Mouse (Mus musculus) stomach, embryonic 16.5 days (tissue): ENCODE measurements at regions not wholly inside any gene's neighbourhood (a gene's known extent, or its start where the extent isn't known, plus 50 kb on each side); places are given as distances from the start of the nearest gene placed in this dataset.

ENCODE experiments used
- ATAC-seq: fragments of 200-750 bp; cut with Nextera tagmentation; 2 replicates; pipeline ENCODE4 v1.8.0; 2017; ENCODE audit warnings: moderate number of reproducible peaks, moderate TSS enrichment; ENCODE audit not compliant: insufficient read depth, low FRiP score
- H3K27ac ChIP-seq: fragments of 300-500 bp; sonication (generic); 2 replicates; pipeline ENCODE4 v1.5.1; 2014; ENCODE audit warnings: low read length
- H3K27me3 ChIP-seq: fragments of 300-500 bp; sonication (generic); 2 replicates; pipeline ENCODE4 v1.6.1; 2014; ENCODE audit warnings: low read length, control low read depth, mixed read lengths; ENCODE audit not compliant: control insufficient read depth, insufficient read depth
- H3K36me3 ChIP-seq: fragments of 300-500 bp; sonication (generic); 2 replicates; pipeline ENCODE4 v1.6.1; 2014; ENCODE audit warnings: low read length; ENCODE audit not compliant: control insufficient read depth, insufficient read depth
- H3K4me1 ChIP-seq: fragments of 300-500 bp; sonication (generic); 2 replicates; pipeline ENCODE4 v1.6.1; 2014; ENCODE audit warnings: low read length, control low read depth, mixed read lengths; ENCODE audit not compliant: control insufficient read depth, insufficient read depth
- H3K4me2 ChIP-seq: fragments of 300-500 bp; sonication (generic); 2 replicates; pipeline ENCODE4 v1.6.1; 2014; ENCODE audit warnings: low read depth, low read length, mixed read lengths
- H3K4me3 ChIP-seq: fragments of 300-500 bp; sonication (generic); replicated peaks from 2 replicates; pipeline ENCODE4 v1.5.1; 2014; ENCODE audit warnings: mild to moderate bottlenecking, low read length
- H3K9ac ChIP-seq: fragments of 300-500 bp; sonication (generic); 2 replicates; pipeline ENCODE4 v1.6.1; 2014; ENCODE audit warnings: low read length
- H3K9me3 ChIP-seq: fragments of 300-500 bp; sonication (generic); replicated peaks from 2 replicates; pipeline ENCODE4 v1.6.1; 2016; ENCODE audit warnings: low read length, control low read depth; ENCODE audit not compliant: control insufficient read depth
- WGBS: fragments of 180-500 bp; shearing (Covaris S2); extraction: QIAGEN DNeasy Blood & Tissue Kit; methylation state at CpG from one replicate; pipeline ENCODE4 v1.1.7; 2014; 5-methylcytosine and 5-hydroxymethylcytosine counted together

GRCm38 (mm10) chr2:166377329-166377728 lies 221.9 kb upstream of the Sulf2 start:
- Histone ChIP-seq H3K27ac (peak overlapping the region; percentile 24; the same call in 1 of the 2 replicates), H3K9ac (peak overlapping the region; percentile 38; the same call in 1 of the 2 replicates), H3K4me3 (no peak overlapping the region), H3K9me3 (no peaks in the 10 kb centered on the region), H3K36me3 (no peaks in the 10 kb centered on the region), H3K27me3 (no peaks in the 10 kb centered on the region), H3K4me1 (peaks cover 18% of the 10 kb centered on the region; the same call in 1 of the 2 replicates), H3K4me2 (no peak overlapping the region)
- 15% methylated on average over 3 of the region's 3 CpGs for WGBS
- ATAC-seq: peak; percentile 51; the same call in 1 of the 2 replicates

- 79% methylated on average over 12 of the region's 12 CpGs for WGBS
- ATAC-seq: no peak
These were observed 220.2 kb upstream of the Sulf2 start for GRCm38 (mm10) chr2:166375639-166376038.

GRCm38 (mm10) chr2:166370776-166371175 lies 215.3 kb upstream of the Sulf2 start:
- no peak for ATAC-seq
- Histone ChIP-seq H3K36me3 (no peaks in the 10 kb centered on the region), H3K27me3 (no peaks in the 10 kb centered on the region), H3K9ac (no peak overlapping the region), H3K9me3 (no peaks in the 10 kb centered on the region), H3K4me2 (no peak overlapping the region), H3K4me3 (no peak overlapping the region), H3K4me1 (no peaks in the 10 kb centered on the region), H3K27ac (no peak overlapping the region)
- WGBS: 73% methylated on average over 6 of the region's 6 CpGs

More at GRCm38 (mm10) chr2:166375639-166376038, 220.2 kb upstream of the Sulf2 start:
- Histone ChIP-seq H3K9ac (no peak overlapping the region), H3K4me1 (peaks cover 18% of the 10 kb centered on the region; the same call in 1 of the 2 replicates), H3K4me2 (no peak overlapping the region), H3K27ac (no peak overlapping the region), H3K36me3 (no peaks in the 10 kb centered on the region), H3K9me3 (no peaks in the 10 kb centered on the region), H3K4me3 (no peak overlapping the region), H3K27me3 (no peaks in the 10 kb centered on the region)

- no peaks in the 10 kb centered on the region for H3K36me3 ChIP-seq
- whole genome bisulfite sequencing: 81% methylated on average over 6 of the region's 6 CpGs
These were observed 206.2 kb upstream of the Sulf2 start for GRCm38 (mm10) chr2:166361645-166362044.

GRCm38 (mm10) chr2:166360786-166361185 lies 205.3 kb upstream of the Sulf2 start:
- no peak overlapping the region for H3K4me3 ChIP-seq
- no peak overlapping the region for H3K4me2 ChIP-seq
- no peak for ATAC-seq
- WGBS: 50% methylated on average over 3 of the region's 3 CpGs
- H3K9me3 ChIP-seq: no peaks in the 10 kb centered on the region
- no peaks in the 10 kb centered on the region for H3K27me3 ChIP-seq
- H3K4me1 ChIP-seq: peaks cover 4% of the 10 kb centered on the region; the same call in 1 of the 2 replicates
- H3K36me3 ChIP-seq: no peaks in the 10 kb centered on the region
- H3K27ac ChIP-seq: no peak overlapping the region
- no peak overlapping the region for H3K9ac ChIP-seq

More at GRCm38 (mm10) chr2:166361645-166362044, 206.2 kb upstream of the Sulf2 start:
- H3K27me3 ChIP-seq: no peaks in the 10 kb centered on the region
- no peak overlapping the region for H3K9ac ChIP-seq
- no peaks in the 10 kb centered on the region for H3K9me3 ChIP-seq
- H3K27ac ChIP-seq: no peak overlapping the region
- no peak overlapping the region for H3K4me2 ChIP-seq
- no peak for ATAC-seq
- H3K4me1 ChIP-seq: peaks cover 4% of the 10 kb centered on the region; the same call in 1 of the 2 replicates
- no peak overlapping the region for H3K4me3 ChIP-seq

- Histone ChIP-seq H3K9ac (no peak overlapping the region), H3K27ac (no peak overlapping the region), H3K9me3 (no peaks in the 10 kb centered on the region), H3K4me3 (no peak overlapping the region), H3K4me2 (no peak overlapping the region), H3K4me1 (peaks cover 4% of the 10 kb centered on the region; the same call in 1 of the 2 replicates), H3K27me3 (no peaks in the 10 kb centered on the region), H3K36me3 (no peaks in the 10 kb centered on the region)
- 53% methylated on average over 13 of the region's 13 CpGs for WGBS
- ATAC-seq: no peak
These were observed 204.5 kb upstream of the Sulf2 start for GRCm38 (mm10) chr2:166359995-166360394.

- H3K4me1 ChIP-seq: peaks cover 18% of the 10 kb centered on the region
- no peak overlapping the region for H3K27ac ChIP-seq
- no peak overlapping the region for H3K4me3 ChIP-seq
- no peak overlapping the region for H3K4me2 ChIP-seq
- WGBS: 42% methylated on average over 7 of the region's 7 CpGs
- 0 out of 2 replicates have a peak, but pooled peaks have one; percentile 11 for ATAC-seq
- no peak overlapping the region for H3K9ac ChIP-seq
- H3K36me3 ChIP-seq: no peaks in the 10 kb centered on the region
- H3K27me3 ChIP-seq: no peaks in the 10 kb centered on the region
- H3K9me3 ChIP-seq: no peaks in the 10 kb centered on the region
These were observed 202.4 kb upstream of the Sulf2 start for GRCm38 (mm10) chr2:166357824-166358223.

GRCm38 (mm10) chr2:166355944-166356343 lies 200.5 kb upstream of the Sulf2 start:
- Histone ChIP-seq H3K36me3 (no peaks in the 10 kb centered on the region), H3K9me3 (no peaks in the 10 kb centered on the region), H3K4me2 (no peak overlapping the region), H3K4me1 (peaks cover 23% of the 10 kb centered on the region), H3K27me3 (no peaks in the 10 kb centered on the region), H3K27ac (no peak overlapping the region), H3K4me3 (no peak overlapping the region), H3K9ac (no peak overlapping the region)
- 67% methylated on average over 7 of the region's 7 CpGs for WGBS
- ATAC-seq: no peak

GRCm38 (mm10) chr2:166355446-166355845 lies 200.0 kb upstream of the Sulf2 start:
- no peaks in the 10 kb centered on the region for H3K36me3 ChIP-seq
- no peaks in the 10 kb centered on the region for H3K9me3 ChIP-seq
- no peak overlapping the region for H3K4me2 ChIP-seq
- WGBS: 56% methylated on average over 6 of the region's 6 CpGs
- no peak overlapping the region for H3K27ac ChIP-seq
- H3K9ac ChIP-seq: no peak overlapping the region
- no peak overlapping the region for H3K4me3 ChIP-seq
- H3K4me1 ChIP-seq: peaks cover 23% of the 10 kb centered on the region
- H3K27me3 ChIP-seq: 0 out of 2 replicates have a peak, but pooled peaks cover 2% of the 10 kb centered on the region
- ATAC-seq: no peak
